Mouse (Mus musculus) cerebellum, postnatal 10 days (tissue): ENCODE results near the gene Oxld1.

Experiments
- DNase-seq, 2 experiments: peaks; one replicate each; pipeline ENCODE4 v3.0.0; 2021; ENCODE audit warnings: mixed read lengths in 2 of 2

Oxld1 gene

DNA sequence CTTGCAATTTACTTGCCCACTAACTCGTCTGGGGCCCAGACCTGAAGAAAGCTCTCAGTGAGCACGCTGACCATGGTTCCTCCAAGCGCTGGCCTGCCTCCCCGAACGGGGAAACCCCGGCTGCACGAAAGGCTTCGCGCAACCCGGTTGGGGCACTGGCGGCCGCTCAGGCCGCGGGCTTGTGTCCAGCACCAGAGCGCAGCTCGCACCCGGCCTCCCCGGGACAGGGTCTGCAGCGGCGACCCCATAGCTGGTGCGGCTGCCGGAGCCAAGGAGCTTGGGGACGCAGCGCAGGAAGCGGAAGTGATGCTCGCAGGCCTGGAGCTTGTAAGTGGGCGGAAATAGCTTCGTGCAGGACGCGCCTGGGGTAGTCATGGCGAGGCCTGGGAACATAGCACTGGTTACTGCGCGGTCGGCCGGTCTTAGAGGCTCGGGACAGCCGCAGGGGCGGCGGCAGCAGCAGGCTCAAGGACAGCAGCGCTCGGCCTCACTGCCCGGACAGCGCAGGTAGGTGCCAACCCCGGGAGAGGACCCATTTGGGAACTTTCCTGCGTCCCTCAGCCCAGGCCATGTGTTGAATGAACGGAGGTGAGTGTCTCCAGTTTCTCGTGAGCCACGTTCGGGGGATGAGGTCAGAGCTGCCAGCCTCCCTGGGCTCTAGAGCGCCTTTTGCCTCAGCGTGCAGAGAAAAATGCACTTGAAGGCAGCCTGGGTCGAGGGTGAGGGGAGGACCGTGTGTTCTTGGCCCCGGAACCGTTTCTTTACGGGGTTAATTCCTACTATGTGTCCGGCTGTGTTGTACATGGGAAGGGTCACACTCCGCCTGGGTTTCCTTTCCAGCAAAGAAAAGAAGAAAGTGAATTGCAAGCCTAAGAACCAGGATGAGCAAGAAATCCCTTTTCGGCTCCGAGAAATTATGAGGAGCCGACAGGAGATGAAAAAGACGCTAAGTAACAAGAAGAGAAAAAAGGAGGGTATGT, at the start of gene Oxld1, which contains the start of gene Ccdc137:
Gene Oxld1, minus strand, starts transcription at position 297 of the 980 bp plus-strand sequence.
Gene Ccdc137, plus strand, starts transcription at position 344 of the 980 bp plus-strand sequence.
- peak; percentile 85 for DNase-seq

DNA sequence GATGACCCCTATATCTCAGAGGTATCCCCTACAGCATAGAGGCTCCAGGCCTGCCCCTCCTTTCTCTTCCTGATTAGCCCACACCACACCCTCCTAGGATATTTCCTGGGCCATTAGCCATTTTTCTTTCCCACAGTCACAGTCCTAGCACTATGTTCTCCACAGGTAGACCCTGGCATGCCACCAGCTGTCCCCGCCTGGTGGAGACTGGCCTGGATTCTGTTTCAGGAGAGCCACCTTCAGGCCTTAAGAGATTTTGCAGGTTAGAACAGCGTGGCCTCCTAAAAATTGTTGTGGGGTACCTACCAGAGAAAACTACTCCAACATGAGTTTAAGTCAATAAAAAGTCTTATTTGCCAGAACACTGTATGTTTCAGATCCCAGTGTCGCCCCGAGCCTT, 49.0 kb upstream of the Oxld1 start:
- DNase-seq, result peak; percentile 80 to 84

DNA sequence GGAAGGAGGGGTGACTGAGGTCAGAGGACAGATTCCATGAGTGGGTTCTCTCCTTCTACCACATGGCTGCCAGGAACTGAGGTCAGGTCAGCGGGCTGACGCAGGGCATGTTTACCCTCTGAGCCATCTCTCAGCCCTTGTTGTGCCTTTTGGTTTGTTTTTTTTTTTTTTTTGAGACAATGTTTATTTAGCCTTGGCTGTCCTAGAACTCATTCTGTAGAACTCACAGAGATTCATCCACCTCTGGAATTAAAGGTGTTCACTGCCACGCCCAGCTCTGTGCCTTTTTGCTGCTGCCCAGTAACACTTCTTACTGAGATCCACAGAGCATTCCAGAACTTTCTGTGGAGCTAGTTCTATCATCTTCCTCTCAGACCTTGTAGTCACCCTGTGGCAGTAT, 47.8 kb upstream of the Oxld1 start:
- DNase-seq, result no peak

DNA sequence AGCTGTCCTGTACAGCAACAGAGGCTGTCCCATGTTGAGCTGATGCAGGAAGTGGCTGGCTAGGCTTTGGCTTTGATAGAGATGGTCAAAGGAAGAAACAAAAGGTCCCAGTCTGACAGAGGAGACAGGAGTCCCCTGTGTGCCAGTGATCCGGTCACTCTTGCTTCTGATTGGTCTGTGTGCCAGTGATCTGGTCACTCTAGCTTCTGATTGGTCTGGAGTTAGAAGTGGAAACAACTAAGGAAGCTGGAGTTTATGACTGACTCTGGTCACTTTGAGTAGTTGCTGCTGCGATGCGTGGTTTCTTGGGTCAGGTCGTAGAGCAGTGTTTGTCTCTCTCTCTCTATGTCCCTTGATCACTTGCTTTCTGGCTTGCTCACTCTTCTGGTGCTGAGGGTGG, 43.8 kb upstream of the Oxld1 start:
- no peak for DNase-seq

DNA sequence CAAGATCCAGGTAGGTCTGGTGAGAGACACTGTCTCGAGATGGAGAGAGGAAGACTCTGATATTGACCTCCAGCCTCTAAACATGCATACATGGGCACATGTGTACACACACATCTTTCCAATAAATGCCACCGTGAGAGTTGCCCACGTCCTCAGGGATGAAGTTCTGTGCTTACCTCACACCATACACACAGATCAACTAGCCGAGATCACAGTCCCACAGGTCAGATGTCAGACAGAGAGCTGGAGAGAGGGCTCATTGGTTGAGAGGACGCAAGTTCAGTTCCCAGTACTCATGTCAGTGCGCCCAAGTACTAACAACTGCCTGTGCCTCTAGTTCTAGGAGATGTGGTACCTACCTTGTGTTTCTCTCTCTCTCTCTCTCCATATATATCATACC, 43.1 kb upstream of the Oxld1 start:
- no peak for DNase-seq

DNA sequence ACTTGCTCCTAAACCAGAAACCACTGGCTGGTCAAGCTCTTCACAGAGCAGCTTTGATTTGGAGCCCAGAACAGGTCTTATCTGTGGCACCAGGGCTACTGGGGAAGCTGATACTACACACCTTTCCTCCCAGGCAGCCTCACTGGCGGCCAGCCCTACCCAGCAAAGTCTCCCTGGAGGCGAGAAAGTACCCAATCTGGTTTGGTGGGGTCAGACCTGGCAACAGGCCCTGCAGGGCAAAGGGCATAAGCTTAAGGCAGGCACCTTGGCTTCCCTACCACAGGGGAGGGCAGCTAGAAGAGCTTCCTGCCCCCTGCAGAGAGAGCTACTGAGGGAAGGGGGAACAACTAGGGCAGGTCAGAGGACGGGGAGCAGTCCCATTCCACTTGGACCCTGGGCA, 42.5 kb upstream of the Oxld1 start:
- DNase-seq, result peak in 1 of 2 experiments; percentile 23

DNA sequence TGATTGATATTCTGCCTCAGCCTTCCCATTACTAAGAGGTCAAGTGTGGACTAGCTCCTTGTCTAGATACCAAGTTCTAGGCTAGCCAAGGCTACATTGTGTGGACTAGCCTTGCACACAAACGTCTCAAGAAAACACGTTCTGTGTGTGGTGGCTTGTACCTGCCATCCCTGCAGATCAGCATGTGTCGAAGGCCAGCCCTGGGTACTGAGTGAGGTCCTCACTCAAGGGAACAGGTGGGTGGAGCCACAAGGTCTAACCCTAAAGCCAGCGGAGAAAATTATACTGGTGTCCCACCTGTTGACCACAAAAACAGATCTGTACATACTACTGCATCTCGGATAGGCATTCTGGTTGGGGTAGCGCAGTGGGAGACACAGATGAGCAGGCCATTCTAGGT, 42.0 kb upstream of the Oxld1 start:
- no peak for DNase-seq

DNA sequence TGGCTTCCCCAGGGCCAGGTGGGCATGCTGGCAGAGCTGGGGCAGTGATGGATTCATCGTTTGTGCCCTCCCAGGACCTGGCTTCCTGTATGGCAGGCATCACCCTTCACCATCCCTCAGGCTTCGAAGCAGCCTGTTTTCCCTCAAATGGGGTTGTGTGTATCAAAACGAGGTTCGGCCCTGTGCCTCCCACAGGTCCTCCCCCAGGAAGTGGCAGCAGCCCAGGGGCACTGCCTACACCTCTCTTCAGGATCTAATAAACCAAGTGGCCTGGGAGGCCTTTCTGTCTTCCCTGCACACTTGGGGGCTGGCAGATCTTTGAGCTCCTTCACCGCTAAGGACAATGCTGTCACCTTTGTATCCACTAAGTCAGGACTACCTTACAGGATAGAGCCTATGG, 41.0 kb upstream of the Oxld1 start:
- no peak for DNase-seq

DNA sequence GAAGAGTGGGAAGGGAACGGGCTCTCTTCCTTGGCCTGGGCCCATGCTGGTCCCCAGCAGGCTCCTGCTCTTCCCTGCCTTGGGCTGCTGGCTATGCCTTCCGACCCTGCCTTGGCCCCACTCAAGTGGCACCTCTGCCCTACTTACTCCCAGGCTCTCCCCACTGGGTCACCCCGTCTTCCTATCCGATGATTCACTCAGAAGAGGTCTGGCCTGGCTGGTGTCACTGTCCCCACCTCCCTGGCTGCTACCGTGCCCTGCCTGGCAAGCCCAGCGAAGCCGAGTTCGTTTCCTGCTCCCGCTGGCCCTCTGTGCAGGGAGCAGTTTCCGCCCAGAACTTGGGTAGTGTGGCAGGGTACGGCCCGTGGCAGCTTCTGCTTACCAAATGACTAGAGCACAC, 40.4 kb upstream of the Oxld1 start:
- no peak for DNase-seq

DNA sequence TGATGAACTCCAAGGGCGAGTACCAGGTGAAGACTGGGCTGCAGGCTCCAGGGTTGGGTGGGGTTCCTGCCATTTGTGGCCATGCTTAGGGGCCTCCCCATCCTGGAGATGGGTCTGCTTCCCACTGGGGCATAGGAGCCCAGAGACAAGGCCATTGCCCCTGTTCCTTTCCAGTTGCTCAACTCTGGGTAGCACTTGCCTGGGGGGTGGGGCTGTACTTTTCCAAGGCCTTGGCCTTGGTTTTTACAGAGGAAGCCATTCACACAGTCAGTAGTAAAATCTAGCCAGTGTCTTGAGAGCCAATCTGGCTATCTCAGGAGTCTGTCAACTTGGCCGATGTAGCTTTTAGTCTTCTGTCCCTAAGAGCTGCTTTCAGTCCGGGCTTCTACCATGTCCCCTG, 39.6 kb upstream of the Oxld1 start:
- no peak for DNase-seq

DNA sequence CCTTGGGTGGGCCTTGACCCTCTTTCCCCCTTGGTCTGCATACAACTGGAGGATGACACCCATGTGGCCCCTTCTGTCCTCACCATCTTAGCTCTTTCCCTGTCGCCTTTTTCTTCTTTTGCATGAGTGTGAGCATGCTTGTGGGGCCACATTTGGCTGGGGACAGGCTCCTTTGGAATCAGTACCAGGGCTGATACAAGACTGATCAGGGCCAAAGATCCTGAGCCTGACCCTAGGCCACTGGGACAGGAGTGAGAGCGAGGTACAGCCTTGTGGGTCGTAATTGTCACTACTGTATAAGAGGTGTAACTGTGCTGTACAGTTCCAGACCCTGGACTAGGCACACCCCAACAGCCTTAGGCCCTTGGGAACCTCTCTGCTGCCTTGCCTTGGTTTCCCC, 36.0 kb upstream of the Oxld1 start:
- DNase-seq, result no peak

DNA sequence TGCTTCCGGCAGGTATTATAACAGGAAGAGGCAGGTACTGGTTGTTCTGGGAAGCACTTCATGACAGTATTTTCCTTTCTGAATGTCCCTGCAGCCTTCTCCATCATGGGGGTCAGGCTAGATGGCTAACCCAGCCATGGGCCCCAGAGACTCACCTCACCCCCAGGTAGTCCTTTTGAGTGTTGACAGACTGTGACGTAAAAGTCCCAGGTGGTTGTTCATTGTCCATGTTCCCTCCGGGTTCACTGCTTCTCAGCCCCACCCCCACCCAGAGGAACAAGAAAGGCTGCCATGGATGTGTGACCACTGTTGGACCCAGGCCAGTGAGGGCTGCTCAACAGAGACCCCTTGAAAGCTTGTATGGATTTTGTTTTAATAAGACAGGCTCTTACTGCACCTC, 35.5 kb upstream of the Oxld1 start:
- DNase-seq, result peak in 1 of 2 experiments; percentile 24

DNA sequence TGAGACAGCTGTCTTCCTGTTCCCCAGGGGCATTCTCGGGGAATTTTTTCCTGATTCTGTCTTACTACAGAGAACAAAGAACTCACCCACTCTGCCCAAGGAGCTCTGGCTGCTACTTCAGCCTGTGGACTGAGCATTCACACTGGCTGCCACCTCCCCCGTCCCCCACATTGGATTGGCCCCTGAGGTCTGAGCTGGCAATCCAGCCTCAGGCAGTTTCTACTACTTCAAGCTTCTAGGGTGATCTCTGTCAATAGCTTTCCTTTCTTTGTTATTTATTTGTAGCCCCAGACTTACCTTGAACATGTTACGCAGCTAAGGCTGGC, 35.0 kb upstream of the Oxld1 start:
- peak in 1 of 2 experiments; percentile 30 for DNase-seq

DNA sequence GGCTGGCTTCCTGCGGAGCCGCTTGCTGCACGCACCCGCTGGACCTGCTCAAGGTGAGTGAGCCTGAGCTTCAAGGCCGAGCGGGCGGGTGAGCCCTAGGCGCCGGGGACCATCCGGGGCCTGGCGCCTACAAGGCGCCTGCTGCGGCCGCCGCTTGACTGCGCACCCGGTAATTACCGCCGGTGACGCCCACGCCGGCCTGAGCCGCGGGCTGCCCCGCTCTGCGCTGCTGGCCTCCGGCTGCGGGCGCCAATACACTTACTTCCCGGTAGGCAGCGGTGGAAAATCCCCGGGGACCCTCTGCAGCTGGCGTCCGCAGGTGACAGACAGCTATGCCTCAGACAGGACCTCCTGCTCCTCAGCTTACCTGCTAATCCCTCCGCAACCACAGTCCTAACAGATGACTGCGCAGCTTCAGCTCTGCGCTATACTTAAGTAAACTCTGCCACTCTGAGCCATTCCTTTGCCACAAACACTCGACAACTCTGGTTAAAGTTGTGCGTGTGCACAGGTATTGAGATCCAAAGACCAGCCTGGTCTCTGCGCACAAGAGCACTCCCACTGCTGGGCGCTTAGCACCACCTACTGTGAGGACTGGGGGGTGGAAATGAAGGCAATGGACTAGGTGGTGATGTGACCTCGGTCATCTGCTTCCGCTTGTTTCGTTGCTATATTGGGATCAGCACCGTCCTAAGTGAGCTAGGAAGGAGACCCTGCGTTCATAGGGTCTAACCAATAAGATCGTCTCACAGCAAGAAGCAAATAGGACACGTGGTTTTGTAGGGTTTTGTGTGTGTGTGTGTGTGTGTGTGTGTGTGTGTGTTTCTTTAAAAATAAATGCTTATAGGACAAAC, 34.4 kb upstream of the Oxld1 start:
- peak; percentile 41 to 44 for DNase-seq

DNA sequence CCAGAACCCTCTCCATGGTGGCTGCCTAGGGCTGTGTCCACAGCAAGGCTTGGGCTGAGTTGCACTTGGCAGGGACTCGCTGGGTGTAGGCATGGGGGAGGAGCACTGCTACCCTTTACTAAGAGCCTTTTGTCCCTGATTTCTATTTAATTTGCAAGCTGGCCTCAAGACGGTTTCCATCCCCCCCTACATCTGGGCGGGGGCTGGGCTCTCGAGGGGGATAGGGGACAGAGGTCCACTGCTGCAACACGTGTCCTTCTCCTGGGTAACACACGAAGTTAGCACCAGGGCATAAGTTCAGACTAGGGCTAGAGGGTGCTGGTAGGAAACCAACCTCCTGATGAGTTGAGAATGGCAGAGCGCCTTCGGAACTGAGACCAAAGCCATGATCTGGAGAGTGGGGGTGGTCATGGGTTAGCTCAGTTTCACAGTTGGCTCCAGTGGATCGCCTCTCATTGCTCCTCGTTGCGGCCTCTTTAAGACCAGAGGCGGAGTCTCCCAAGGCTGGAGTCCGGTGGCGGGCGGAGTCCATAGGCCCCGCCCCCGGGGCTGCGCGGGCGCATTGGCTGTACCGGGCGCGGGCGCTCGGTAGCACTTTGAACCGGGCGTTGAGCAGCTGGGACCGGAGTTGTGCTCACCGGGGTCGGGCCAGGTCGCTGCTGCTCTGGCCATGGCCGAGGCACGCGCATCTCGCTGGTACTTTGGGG, 33.6 kb upstream of the Oxld1 start, which contains the start of gene Slc25a10:
Gene Slc25a10, plus strand, starts transcription at position 524 of the 707 bp plus-strand sequence.
- DNase-seq, result peak; percentile 92 to 93

DNA sequence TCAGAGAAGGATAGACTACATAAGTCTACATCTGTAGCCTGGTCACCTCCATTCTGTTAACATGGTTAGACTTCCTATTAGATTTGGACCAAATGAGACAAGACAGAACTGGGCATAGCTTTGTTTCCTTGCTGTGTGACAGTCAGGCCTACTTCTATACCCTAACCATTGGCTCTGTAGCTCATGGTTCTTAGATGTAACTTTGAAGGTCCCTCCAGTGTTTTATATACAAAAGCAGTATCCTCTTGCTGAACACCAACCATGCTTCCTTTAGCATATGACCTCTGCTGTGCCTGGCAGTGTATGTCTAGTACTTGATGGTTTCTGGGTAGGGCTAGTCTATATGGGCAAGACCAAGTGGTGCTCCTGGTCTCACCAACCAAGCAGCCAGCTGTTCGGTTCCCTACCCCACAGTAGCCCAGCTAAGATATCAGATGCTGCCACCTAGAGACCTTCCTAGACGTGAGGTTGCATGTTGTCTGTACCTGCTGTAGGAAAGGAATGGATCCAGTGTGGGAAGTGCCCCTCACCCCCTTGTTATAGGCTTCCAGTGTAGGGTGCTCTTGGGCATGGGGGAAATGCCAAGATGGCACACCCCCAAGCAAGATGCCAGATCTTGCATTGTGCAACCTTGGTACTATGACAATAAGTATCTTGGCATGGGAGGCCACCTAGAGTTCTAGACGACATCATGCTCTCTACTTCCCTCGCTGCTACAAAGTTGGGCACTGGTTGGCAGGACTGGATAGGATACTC, 32.6 kb upstream of the Oxld1 start:
- DNase-seq, result peak in 1 of 2 experiments; percentile 23

DNA sequence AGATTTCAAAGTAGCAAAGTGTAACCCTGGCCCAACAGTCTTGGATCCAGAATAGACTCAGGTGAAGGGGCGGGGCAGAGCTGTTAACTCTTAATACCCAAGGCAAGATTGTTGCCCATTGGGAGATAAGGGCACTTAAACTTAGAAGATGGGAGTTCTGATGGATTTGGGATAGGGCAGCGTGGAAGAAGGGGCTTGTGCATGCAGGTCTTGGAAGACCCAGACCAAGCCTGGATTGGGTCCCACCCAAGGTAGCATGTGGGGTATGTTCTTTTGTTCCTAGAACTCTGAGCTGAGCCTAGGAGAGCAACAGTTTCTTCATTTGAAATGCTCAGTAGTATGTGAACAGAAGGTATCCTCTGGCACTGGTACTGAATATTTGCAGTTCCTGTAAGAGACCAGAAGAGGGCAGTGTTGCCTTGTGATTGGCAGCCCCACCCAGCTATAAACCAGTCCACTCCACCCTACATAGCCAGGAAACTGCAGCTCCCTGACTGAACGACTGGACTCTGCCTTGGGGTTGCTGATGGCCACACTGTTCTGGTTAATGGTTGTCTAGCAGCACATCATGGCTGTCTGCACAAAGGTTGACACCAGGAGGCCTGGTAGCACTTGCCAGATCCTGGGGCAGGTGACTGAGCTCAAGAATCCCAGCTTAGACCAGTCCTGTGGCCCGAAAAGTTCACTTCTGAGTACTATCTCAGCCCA, 31.3 kb upstream of the Oxld1 start:
- DNase-seq, result peak; percentile 79 to 88

DNA sequence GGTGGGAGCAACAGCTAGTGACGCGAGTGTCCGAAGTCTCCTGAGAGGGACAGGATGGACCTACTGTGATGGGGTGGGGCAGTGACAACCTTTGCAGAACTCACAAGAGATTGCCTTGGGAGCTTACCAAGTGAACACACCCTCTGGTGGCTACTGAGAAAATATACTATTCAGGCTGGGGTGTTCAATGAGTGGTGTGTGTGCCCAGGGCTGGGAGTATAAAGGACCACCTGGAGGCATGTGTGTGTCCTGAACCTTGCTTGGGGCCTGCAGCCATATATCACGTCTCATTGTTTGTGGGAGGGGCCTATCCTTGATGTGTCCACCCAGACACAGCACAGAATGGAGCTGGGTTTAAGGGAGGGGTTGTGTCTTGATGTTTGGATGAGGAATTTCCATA, 30.6 kb upstream of the Oxld1 start:
- no peak for DNase-seq

DNA sequence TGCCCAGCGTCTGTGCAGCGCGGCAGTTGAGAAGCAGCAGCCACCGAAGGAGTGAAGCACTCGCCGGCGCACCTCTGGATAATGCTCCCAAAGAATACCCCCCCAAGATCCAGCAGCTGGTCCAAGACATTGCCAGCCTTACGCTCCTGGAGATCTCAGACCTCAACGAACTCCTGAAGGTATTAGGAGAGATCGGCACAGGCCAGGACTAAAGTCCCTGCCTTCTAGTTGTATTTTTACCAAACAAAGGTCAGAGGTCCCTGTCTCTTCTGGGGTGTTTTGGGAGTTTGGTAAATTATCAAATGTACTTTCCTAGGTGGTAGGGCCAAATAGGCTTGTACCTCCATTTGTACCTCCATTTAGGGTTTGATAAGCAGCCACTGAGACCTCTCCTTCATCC, 27.4 kb upstream of the Oxld1 start:
- no peak for DNase-seq

DNA sequence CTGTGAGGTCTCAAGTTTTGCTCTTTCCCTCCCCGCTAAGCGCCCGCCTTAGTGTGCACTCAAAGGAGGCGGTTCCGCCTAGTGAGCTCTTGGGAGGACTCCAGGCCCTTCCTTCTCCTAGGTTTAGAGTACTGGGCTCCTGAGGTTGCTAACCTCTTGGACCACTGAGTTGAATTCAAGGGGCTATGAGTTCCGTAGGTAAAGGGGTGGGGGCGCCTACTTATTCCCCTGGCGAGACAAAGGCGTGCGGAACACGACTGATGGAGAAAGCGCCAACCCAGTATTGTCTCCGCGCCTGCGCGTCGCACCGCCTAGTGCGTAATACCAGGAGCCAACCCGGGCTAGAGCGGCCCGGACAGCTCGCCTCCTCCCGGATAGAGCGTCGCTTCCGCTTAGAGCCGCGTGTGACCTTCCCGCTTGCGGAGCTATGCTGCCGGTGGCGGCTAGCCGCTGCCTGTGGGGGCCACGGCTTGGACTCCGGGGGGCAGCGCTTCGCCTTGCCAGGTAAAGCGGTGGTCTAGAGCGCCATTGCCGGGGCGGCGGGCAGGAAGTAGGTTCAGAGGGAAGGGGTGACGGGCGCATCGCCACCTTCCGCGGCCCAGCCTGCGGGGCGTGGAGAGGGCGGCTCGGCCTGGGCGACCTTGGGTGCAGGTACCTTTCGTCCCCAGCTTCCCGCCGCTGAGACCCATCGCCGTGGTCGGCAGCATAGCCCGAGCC, 26.6 kb upstream of the Oxld1 start, which contains the start of gene Mrpl12:
Gene Mrpl12, plus strand, starts transcription at position 349 of the 717 bp plus-strand sequence.
- DNase-seq, result peak; percentile 91 to 94
